Mouse (Mus musculus): Measurements from ENCODE around the gene Marveld3.

DNA sequence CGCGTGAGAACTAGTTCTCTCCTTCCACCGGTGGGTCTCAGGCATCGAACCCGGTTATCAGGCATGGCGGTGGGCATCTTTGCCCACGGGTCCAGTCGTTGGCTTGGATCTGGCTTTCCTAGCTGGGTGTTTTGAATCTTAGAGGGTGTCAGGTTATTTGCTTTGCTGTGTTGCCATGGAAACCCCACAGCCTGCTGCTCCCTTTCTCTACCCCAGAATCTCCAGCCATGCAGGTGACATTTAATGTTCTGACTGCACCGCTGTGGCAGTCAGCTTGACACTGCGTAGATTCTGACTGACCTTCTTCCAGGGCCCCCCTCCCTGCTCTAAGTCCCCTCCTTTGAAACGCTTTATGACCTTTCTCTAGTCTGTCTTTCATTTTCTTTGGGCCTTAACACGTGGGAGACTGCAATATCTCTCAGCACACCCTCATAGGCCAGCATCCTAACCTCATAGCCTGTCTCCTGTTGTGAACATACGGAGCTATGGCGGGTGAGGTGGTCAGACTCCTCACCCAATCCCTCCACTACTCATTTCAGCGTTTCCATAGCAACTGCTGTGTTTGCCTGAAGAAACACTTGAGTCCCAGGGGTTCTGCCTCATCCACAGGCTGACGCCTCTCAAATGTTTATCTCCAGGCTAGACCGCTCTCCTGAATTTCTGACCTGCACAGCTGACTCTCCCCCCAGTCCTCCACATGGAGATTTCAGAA lies 44.5 kb upstream of the Marveld3 start:
- TF ChIP-seq POLR2A (IDR thresholded peaks at IDR 0.05; ENCODE audit: low read depth, low read length) (no peak), CTCF (IDR thresholded peaks at IDR 0.05; ENCODE audit: borderline replicate concordance, insufficient read depth, low read length) (no peak)

Measured in embryonic fibroblast, embryonic 13.5 days (primary cell).